Mouse (Mus musculus): ENCODE data around the gene C130060K24Rik. TPM values are rescaled to one million over a fixed set of nuclear protein-coding genes. Genes with fewer than 3 reads are reported as not detected.

C130060K24Rik gene
- polyA plus RNA-seq, 1 experiment = 0.46 TPM

DNA sequence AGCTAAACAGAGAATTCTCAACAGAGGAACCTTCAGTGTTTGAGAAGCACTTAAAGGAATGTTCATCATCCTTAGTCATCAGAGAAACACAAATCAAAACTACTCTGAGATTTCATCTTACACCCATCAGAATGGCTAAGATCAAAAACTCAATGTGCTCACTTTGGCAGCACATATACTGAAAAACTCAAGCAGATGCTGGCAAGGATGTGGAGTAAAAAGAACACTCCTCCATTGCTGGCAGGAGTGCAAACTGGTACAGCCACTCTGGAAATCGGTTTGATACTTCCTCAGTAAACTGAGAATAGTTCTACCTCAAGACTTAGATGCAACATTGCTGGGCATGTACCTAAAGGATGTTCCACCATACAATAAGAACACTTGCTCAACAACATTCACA lies 41.0 kb downstream of the C130060K24Rik start:
- Histone ChIP-seq H3K4me1 (ENCODE audit: control insufficient read depth, insufficient read depth, low read length) (no peaks in the 10 kb centered on the region), H3K4me3 (replicated peaks; ENCODE audit: insufficient read depth, low read depth, low read length) (no peak overlapping the region), H3K27ac (ENCODE audit: insufficient read depth, low read length) (no peak overlapping the region), H3K27me3 (ENCODE audit: control insufficient read depth, insufficient read depth, low read length) (no peaks in the 10 kb centered on the region)
- 62% methylated on average over 1 of the region's 1 CpGs for WGBS
- no peak for DNase-seq
- TF ChIP-seq POLR2A (IDR thresholded peaks at IDR 0.05; ENCODE audit: borderline replicate concordance, insufficient read depth, low read length) (no peak), CTCF (IDR thresholded peaks at IDR 0.05; ENCODE audit: borderline replicate concordance, insufficient read depth, low read depth, low read length) (no peak)

DNA sequence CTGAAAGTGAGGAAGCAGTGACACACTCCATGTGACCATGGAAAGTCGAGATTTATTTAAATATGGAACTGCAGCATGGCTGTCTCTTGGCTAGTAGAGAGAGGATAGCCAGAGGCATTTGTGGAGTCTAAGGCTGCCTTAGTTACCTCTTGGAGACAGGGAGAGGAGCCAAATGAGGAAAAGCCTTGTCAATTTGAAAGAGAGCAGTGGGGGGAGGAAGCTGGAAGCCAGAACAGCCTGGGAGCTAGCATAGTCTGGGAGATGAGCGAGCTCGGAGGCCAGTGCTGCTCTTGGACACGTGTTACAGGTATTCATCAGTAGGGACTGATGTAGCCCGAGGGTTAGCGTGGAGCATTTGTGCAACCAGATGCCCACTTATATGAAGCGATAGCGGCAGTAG lies 46.2 kb downstream of the C130060K24Rik start:
- WGBS = 40% methylated on average over 8 of the region's 8 CpGs

DNA sequence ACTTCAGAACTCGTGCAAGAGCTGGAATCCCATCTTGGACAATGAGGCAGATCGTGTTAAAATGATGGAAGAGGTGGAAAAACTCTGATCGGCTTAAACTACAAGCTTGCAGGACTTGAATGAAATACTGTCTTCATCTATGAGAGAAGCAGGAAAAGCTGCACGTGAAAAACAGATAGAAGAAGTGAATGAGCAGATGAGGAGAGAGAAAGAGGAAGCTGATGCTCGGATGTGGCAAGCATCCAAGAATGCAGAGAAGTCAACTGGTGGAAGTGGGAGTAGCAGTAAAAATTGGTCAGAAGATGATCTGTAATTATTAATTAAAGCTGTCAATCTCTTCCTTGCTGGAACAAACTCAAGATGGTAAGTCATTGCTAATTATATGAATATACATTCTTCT lies 52.3 kb downstream of the C130060K24Rik start:
- no peak for DNase-seq
- no peak overlapping the region for H3K27ac ChIP-seq (ENCODE audit: insufficient read depth, low read length)
- no peak for TF ChIP-seq CTCF (IDR thresholded peaks at IDR 0.05; ENCODE audit: borderline replicate concordance, insufficient read depth, low read depth, low read length)
- no peak for TF ChIP-seq POLR2A (IDR thresholded peaks at IDR 0.05; ENCODE audit: borderline replicate concordance, insufficient read depth, low read length)
- no peaks in the 10 kb centered on the region for H3K27me3 ChIP-seq (ENCODE audit: control insufficient read depth, insufficient read depth, low read length)
- 79% methylated on average over 5 of the region's 5 CpGs for WGBS
- no peak overlapping the region for H3K4me3 ChIP-seq (replicated peaks; ENCODE audit: insufficient read depth, low read depth, low read length)
- no peaks in the 10 kb centered on the region for H3K4me1 ChIP-seq (ENCODE audit: control insufficient read depth, insufficient read depth, low read length)

More for the DNA sequence above, 46.2 kb downstream of the C130060K24Rik start:
- H3K4me3 ChIP-seq (replicated peaks; ENCODE audit: insufficient read depth, low read depth, low read length) = no peak overlapping the region
- no peak for TF ChIP-seq CTCF (IDR thresholded peaks at IDR 0.05; ENCODE audit: borderline replicate concordance, insufficient read depth, low read depth, low read length)
- TF ChIP-seq POLR2A (IDR thresholded peaks at IDR 0.05; ENCODE audit: borderline replicate concordance, insufficient read depth, low read length) = no peak
- H3K4me1 ChIP-seq (ENCODE audit: control insufficient read depth, insufficient read depth, low read length) = no peaks in the 10 kb centered on the region
- peak in 1 of 2 experiments; percentile 5 for DNase-seq
- H3K27me3 ChIP-seq (ENCODE audit: control insufficient read depth, insufficient read depth, low read length) = no peaks in the 10 kb centered on the region
- H3K27ac ChIP-seq (ENCODE audit: insufficient read depth, low read length) = no peak overlapping the region

DNA sequence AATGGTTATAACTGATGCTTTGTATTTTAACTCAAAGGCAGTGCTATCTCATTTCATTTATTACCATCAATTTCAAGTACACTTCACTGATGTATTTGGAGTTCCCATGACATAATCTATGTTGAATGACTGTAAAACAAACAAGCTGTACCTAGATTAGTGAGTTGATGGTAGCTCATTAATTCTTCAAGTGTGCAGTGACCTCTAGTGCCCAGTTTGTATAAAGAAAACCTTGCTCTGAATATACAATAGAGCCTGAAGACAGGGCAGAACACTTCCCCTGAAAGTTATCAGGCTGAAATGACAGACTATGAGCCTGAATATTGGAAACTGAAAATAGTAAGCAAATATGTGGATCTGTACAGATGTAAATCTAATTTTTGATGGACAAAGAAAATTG lies 72.6 kb downstream of the C130060K24Rik start:
- no peak for TF ChIP-seq POLR2A (IDR thresholded peaks at IDR 0.05; ENCODE audit: borderline replicate concordance, insufficient read depth, low read length)
- TF ChIP-seq CTCF (IDR thresholded peaks at IDR 0.05; ENCODE audit: borderline replicate concordance, insufficient read depth, low read depth, low read length) = peak; percentile 47; the same call in 1 of the 2 replicates
- DNase-seq = peak in 1 of 2 experiments; percentile 27
- no peaks in the 10 kb centered on the region for H3K4me1 ChIP-seq (ENCODE audit: control insufficient read depth, insufficient read depth, low read length)
- no peaks in the 10 kb centered on the region for H3K27me3 ChIP-seq (ENCODE audit: control insufficient read depth, insufficient read depth, low read length)
- no peak overlapping the region for H3K4me3 ChIP-seq (replicated peaks; ENCODE audit: insufficient read depth, low read depth, low read length)
- no peak overlapping the region for H3K27ac ChIP-seq (ENCODE audit: insufficient read depth, low read length)

GRCm38 (mm10) chr6:65465294-65465693 lies 84.4 kb downstream of the C130060K24Rik start:
- H3K27ac ChIP-seq (ENCODE audit: insufficient read depth, low read length) = no peak overlapping the region
- H3K4me1 ChIP-seq (ENCODE audit: control insufficient read depth, insufficient read depth, low read length) = no peaks in the 10 kb centered on the region
- H3K4me3 ChIP-seq (replicated peaks; ENCODE audit: insufficient read depth, low read depth, low read length) = no peak overlapping the region
- TF ChIP-seq POLR2A (IDR thresholded peaks at IDR 0.05; ENCODE audit: borderline replicate concordance, insufficient read depth, low read length) (no peak), CTCF (IDR thresholded peaks at IDR 0.05; ENCODE audit: borderline replicate concordance, insufficient read depth, low read depth, low read length) (no peak)
- H3K27me3 ChIP-seq (ENCODE audit: control insufficient read depth, insufficient read depth, low read length) = no peaks in the 10 kb centered on the region
- no peak for DNase-seq
- 71% methylated on average over 1 of the region's 1 CpGs for WGBS

- no peaks in the 10 kb centered on the region for H3K27me3 ChIP-seq (ENCODE audit: control insufficient read depth, insufficient read depth, low read length)
- no peaks in the 10 kb centered on the region for H3K4me1 ChIP-seq (ENCODE audit: control insufficient read depth, insufficient read depth, low read length)
- TF ChIP-seq POLR2A (IDR thresholded peaks at IDR 0.05; ENCODE audit: borderline replicate concordance, insufficient read depth, low read length) = no peak
- TF ChIP-seq CTCF (IDR thresholded peaks at IDR 0.05; ENCODE audit: borderline replicate concordance, insufficient read depth, low read depth, low read length) = no peak
- no peak overlapping the region for H3K4me3 ChIP-seq (replicated peaks; ENCODE audit: insufficient read depth, low read depth, low read length)
- DNase-seq = no peak
- 75% methylated on average over 5 of the region's 5 CpGs for WGBS
- H3K27ac ChIP-seq (ENCODE audit: insufficient read depth, low read length) = no peak overlapping the region
These were observed 89.4 kb downstream of the C130060K24Rik start for GRCm38 (mm10) chr6:65470320-65470719.

DNA sequence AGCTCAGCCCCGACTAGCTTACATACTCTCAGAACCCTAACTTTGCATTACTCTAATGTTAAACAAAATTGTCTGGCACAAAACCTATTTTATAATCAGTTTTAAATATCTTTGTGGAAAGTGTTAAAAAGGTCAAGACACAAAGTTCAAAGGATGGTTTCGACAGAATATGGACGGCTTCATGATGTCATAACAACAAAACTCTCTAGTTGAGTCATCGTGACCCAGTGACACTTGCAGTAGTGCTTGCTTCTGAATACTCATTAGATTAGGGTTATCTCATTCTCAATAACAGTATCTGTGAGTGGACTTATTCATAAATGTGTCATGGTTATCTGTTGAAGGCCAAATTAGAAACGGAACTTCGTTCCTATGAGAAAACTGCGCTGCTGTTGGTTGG lies 91.5 kb downstream of the C130060K24Rik start:
- Histone ChIP-seq H3K4me1 (ENCODE audit: control insufficient read depth, insufficient read depth, low read length) (no peaks in the 10 kb centered on the region), H3K4me3 (replicated peaks; ENCODE audit: insufficient read depth, low read depth, low read length) (no peak overlapping the region), H3K27me3 (ENCODE audit: control insufficient read depth, insufficient read depth, low read length) (no peaks in the 10 kb centered on the region), H3K27ac (ENCODE audit: insufficient read depth, low read length) (no peak overlapping the region)
- TF ChIP-seq CTCF (IDR thresholded peaks at IDR 0.05; ENCODE audit: borderline replicate concordance, insufficient read depth, low read depth, low read length) = no peak
- no peak for TF ChIP-seq POLR2A (IDR thresholded peaks at IDR 0.05; ENCODE audit: borderline replicate concordance, insufficient read depth, low read length)
- no peak for DNase-seq
- 94% methylated on average over 7 of the region's 7 CpGs for WGBS

GRCm38 (mm10) chr6:65498786-65499185 lies 117.9 kb downstream of the C130060K24Rik start:
- Histone ChIP-seq H3K4me1 (ENCODE audit: control insufficient read depth, insufficient read depth, low read length) (no peaks in the 10 kb centered on the region), H3K27ac (ENCODE audit: insufficient read depth, low read length) (no peak overlapping the region), H3K4me3 (replicated peaks; ENCODE audit: insufficient read depth, low read depth, low read length) (no peak overlapping the region), H3K27me3 (ENCODE audit: control insufficient read depth, insufficient read depth, low read length) (no peaks in the 10 kb centered on the region)
- TF ChIP-seq CTCF (IDR thresholded peaks at IDR 0.05; ENCODE audit: borderline replicate concordance, insufficient read depth, low read depth, low read length) (no peak), POLR2A (IDR thresholded peaks at IDR 0.05; ENCODE audit: borderline replicate concordance, insufficient read depth, low read length) (no peak)
- DNase-seq = no peak

Other genes with a start within 250 kb of the C130060K24Rik start
- 2.0 and 2.4 TPM in 2 replicates for gene Hpgds, start 236.2 kb upstream of the C130060K24Rik start, polyA plus RNA-seq (2012; rRNA removed)
- gene Tnip3, start 144.2 kb downstream of the C130060K24Rik start, polyA plus RNA-seq (2012; rRNA removed) = not detected in 2 replicates

All from cerebellum, adult 2 months (tissue).